Mouse (Mus musculus) embryonic fibroblast, embryonic 13.5 days (primary cell): ENCODE data around the gene Kcnf1.

ENCODE experiments used
- CTCF ChIP-seq: IDR thresholded peaks from 2 replicates; pipeline ENCODE4 v1.5.1; 2011; ENCODE audit warnings: mild to moderate bottlenecking, control low read depth, low read length, moderate library complexity, borderline replicate concordance; ENCODE audit not compliant: insufficient read depth
- POLR2A ChIP-seq: IDR thresholded peaks from 2 replicates; pipeline ENCODE4 v1.6.1; 2011; ENCODE audit warnings: low read depth, mild to moderate bottlenecking, control low read depth, low read length, moderate library complexity

DNA sequence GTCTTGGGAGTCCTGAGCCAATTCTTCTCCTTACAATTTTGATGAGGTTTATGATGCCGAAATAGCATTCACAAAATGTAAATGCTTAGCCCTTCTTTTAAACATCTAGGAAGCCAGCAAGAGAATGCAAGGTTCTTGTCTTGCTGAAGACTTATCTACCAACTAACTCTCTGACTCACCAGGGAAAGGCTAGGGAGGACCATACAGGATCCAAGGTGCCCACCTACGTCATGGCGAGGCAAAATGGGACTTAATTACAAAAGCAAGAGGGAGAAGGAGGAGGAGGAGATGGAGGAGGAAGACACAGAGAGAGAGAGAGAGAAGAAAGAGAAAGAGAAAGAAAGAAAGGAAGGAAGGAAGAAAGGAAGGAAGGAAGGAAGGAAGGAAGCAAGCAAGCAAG is 12.7 kb downstream of the Kcnf1 start:
- no peak for TF ChIP-seq CTCF
- TF ChIP-seq POLR2A, result no peak
